Comparison of ENCODE assay signal across 11 mouse cellular contexts in the genomic region with DNA sequence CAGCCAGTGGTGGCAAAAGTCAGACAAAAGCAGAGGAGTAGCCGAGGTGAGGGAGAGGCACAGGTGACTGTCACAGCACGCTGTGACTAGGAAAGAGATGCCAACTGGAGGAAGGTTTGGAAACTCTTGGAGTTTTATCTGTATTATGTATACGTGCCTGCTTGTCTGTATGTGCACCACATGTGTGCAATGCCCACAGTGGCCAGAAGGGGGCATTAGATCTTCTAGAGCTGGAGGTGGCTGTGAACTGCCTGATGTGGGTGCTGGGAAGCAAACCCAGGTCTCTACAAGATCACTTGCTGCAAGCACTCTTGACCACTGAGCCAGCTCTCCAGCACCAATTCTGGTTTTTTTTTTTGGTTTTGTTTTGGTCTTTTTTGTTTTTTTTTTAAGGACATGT. TPM values are rescaled to one million over a fixed set of nuclear protein-coding genes. Genes with fewer than 3 reads are reported as not detected.
A peak's percentile ranks its signal among the peaks of the same experiment; 100 is the strongest.
DNase-seq lines count a peak whose midpoint lies in the region; ATAC-seq and TF ChIP-seq lines count a peak whose summit lies in the region.
"Had no signal": no experiment of that assay in that cellular context is flagged by ENCODE, and none has a peak within 500 bp of the region (broad histone marks: within the 10 kb centered on the region; RNA-seq: fewer than 3 reads in every experiment).

No protein-coding gene starts in this region.

- no peak overlapping the region for H3K4me3 ChIP-seq in heart, postnatal 0 days (ENCODE audit: low read depth, low read length)
- H3K4me3 ChIP-seq in lung, embryonic 16.5 days (ENCODE audit: low read length): no peak overlapping the region
- no peak overlapping the region for H3K4me3 ChIP-seq in small intestine, adult 2 months (ENCODE audit: low read depth, low read length)
- H3K4me3 ChIP-seq: megakaryocyte, embryonic 14.5 days; neural tube, embryonic 13.5 days had no signal

- peaks cover 42% of the 10 kb centered on the region for H3K4me1 ChIP-seq in heart, postnatal 0 days (ENCODE audit: control insufficient read depth, insufficient read depth)
- peaks cover 71% of the 10 kb centered on the region for H3K4me1 ChIP-seq in lung, embryonic 16.5 days (replicated peaks; ENCODE audit: control insufficient read depth, insufficient read depth, low read length)
- H3K4me1 ChIP-seq in small intestine, adult 2 months (ENCODE audit: control insufficient read depth, insufficient read depth, insufficient read length, low read length): peaks cover 34% of the 10 kb centered on the region

- H3K27me3 ChIP-seq in heart, postnatal 0 days (ENCODE audit: control insufficient read depth, insufficient read depth, low read length): no peaks in the 10 kb centered on the region
- H3K27me3 ChIP-seq in lung, embryonic 16.5 days (ENCODE audit: control insufficient read depth, insufficient read depth, low read depth, low read length): no peaks in the 10 kb centered on the region
- H3K27me3 ChIP-seq in small intestine, adult 2 months (ENCODE audit: control insufficient read depth, insufficient read depth, low read length): no peaks in the 10 kb centered on the region
- H3K27me3 ChIP-seq: neural tube, embryonic 13.5 days had no signal

- peak overlapping the region; percentile 65 for H3K27ac ChIP-seq in heart, postnatal 0 days (ENCODE audit: low read depth)
- peak overlapping the region; percentile 98 for H3K27ac ChIP-seq in lung, embryonic 16.5 days (ENCODE audit: low read length)
- no peak overlapping the region for H3K27ac ChIP-seq in small intestine, adult 2 months (ENCODE audit: insufficient read depth, low read depth, low read length)
- H3K27ac ChIP-seq: neural tube, embryonic 13.5 days had no signal

- TF ChIP-seq POLR2A in small intestine, adult 2 months (IDR thresholded peaks at IDR 0.05; ENCODE audit: low read depth, low read length): no peak

- ATAC-seq in heart, postnatal 0 days (ENCODE audit: insufficient read depth, low read depth): no peak
- ATAC-seq in lung, embryonic 16.5 days (ENCODE audit: low read depth): no peak
- ATAC-seq in megakaryocyte progenitor cell, adult 5-6 weeks (replicated peaks; ENCODE audit: poor library complexity): no peak
- ATAC-seq: inflammation-experienced regulatory T-cells, adult 6 months had no signal

- H3K36me3 ChIP-seq in heart, postnatal 0 days (replicated peaks; ENCODE audit: control insufficient read depth, insufficient read depth, low read length): peaks cover 9% of the 10 kb centered on the region; the same call in 1 of the 2 replicates
- peaks cover 12% of the 10 kb centered on the region; the same call in 1 of the 2 replicates for H3K36me3 ChIP-seq in lung, embryonic 16.5 days (ENCODE audit: control insufficient read depth, insufficient read depth, low read length)
- peaks cover 36% of the 10 kb centered on the region for H3K36me3 ChIP-seq in small intestine, adult 2 months (ENCODE audit: control insufficient read depth, insufficient read depth, low read length)

- no peak for DNase-seq in heart, postnatal 0 days (ENCODE audit: low spot score)
- DNase-seq in heart, adult 11 months: no peak
- no peak for DNase-seq in lung, postnatal 14 days
- DNase-seq in NIH3T3 (ENCODE audit: low read depth): peak; percentile 44
- no peak for DNase-seq in cerebellum, postnatal 4 days (ENCODE audit: low spot score in 2 of 2)

- no peak overlapping the region for H3K4me2 ChIP-seq in heart, postnatal 0 days (ENCODE audit: low read depth, low read length)
- no peak overlapping the region for H3K4me2 ChIP-seq in lung, embryonic 16.5 days (ENCODE audit: low read depth, low read length)
- H3K4me2 ChIP-seq: neural tube, embryonic 13.5 days had no signal

- no peak for TF ChIP-seq EP300 in heart, postnatal 0 days (IDR thresholded peaks at IDR 0.05; ENCODE audit: low read depth)

- TF ChIP-seq CTCF in heart, postnatal 0 days (IDR thresholded peaks at IDR 0.05; ENCODE audit: low read depth): peak; percentile 18; the same call in 1 of the 2 replicates
- peak; percentile 40; the same call in 1 of the 2 replicates for TF ChIP-seq CTCF in small intestine, adult 2 months (IDR thresholded peaks at IDR 0.05; ENCODE audit: extremely low read depth, insufficient read length, insufficient replicate concordance, low read depth, low read length)

- WGBS in heart, postnatal 0 days: 87% methylated on average over 3 of the region's 3 CpGs
- WGBS in lung, embryonic 16.5 days: 90% methylated on average over 3 of the region's 3 CpGs
- WGBS in small intestine, adult 2 months: 95% methylated on average over 3 of the region's 3 CpGs

- H3K9ac ChIP-seq in heart, postnatal 0 days (replicated peaks; ENCODE audit: low read depth, low read length): no peak overlapping the region
- H3K9ac ChIP-seq in lung, embryonic 16.5 days (ENCODE audit: low read length): no peak overlapping the region; the same call in 1 of the 2 replicates
- H3K9ac ChIP-seq: neural tube, embryonic 13.5 days had no signal

- no peaks in the 10 kb centered on the region for H3K9me3 ChIP-seq in heart, postnatal 0 days (replicated peaks; ENCODE audit: control insufficient read depth, low read length)
- no peaks in the 10 kb centered on the region; the same call in 1 of the 2 replicates for H3K9me3 ChIP-seq in lung, embryonic 16.5 days (ENCODE audit: control insufficient read depth, low read length)
- H3K9me3 ChIP-seq: neural tube, embryonic 13.5 days had no signal

RNA-seq across cellular contexts. Expression of a gene that starts 20.5 kb away (rescaled TPM):
- total RNA-seq in heart, postnatal 0 days (2014; rRNA removed; ENCODE audit: low replicate concordance): 33.7 and 40.8 TPM in 2 replicates
- polyA plus RNA-seq in heart, postnatal 0 days (2015; fragmentation: Nextera tagmentation; extraction: Ambion mirVana): 5.2 and 5.9 TPM in 2 replicates
- 79.7 and 84.3 TPM in 2 replicates for polyA plus RNA-seq in lung, embryonic 16.5 days (2015; fragmentation: Nextera tagmentation; extraction: Ambion mirVana)
- polyA plus RNA-seq in small intestine, adult 2 months (2012; rRNA removed): 133 and 257 TPM in 2 replicates
- 0.07 TPM in 1 of 2 replicates, not detected in the other for total RNA-seq in megakaryocyte progenitor cell, adult 5-6 weeks (2015)
- total RNA-seq in megakaryocyte progenitor cell, adult 5-6 weeks (2017): 0.24 TPM in 1 of 2 replicates, not detected in the other

Comparison
In these comparisons a context has a peak if more than half of its experiments do, and no peak if none do; other contexts are left out.
1. RNA of a gene that starts 20.5 kb away (polyA plus RNA-seq): 133 to 257 TPM in small intestine, adult 2 months and 79.7 to 84.3 TPM in lung, embryonic 16.5 days; 5.2 to 5.9 TPM in heart, postnatal 0 days; every median in the first group is over 10 times any median in the second.